In the genomic region with DNA sequence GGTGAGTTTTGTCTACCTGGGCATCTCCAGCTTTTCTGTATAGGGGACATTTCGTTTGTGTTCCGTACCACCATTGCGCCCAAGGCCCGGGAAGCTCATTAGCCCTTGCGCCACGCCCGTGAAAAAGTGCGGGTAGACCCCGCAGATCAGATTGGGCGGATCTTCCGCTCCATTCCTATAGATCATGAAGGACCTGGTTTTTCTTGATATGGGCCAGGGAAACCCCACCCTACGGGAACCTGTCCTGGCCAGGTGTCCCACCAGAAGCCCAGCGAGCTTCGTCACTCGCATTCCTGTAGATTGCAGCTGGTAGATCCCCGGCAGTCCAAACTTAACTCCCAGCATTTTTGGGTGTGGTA, we compare ENCODE assay signal across 9 mouse cellular contexts. TPM values are rescaled to one million over a fixed set of nuclear protein-coding genes. Genes with fewer than 3 reads are reported as not detected.
DNase-seq lines count a peak whose midpoint lies in the region; ATAC-seq and TF ChIP-seq lines count a peak whose summit lies in the region.
"Had no signal": no experiment of that assay in that cellular context is flagged by ENCODE, and none has a peak within 500 bp of the region (broad histone marks: within the 10 kb centered on the region; RNA-seq: fewer than 3 reads in every experiment).

No protein-coding gene starts in this region.

- H3K9me3 ChIP-seq in heart, embryonic 12.5 days (replicated peaks) = no peaks in the 10 kb centered on the region
- no peaks in the 10 kb centered on the region for H3K9me3 ChIP-seq in hindbrain, postnatal 0 days (ENCODE audit: low read length)

- no peak overlapping the region for H3K9ac ChIP-seq in heart, embryonic 12.5 days
- H3K9ac ChIP-seq in hindbrain, postnatal 0 days (replicated peaks; ENCODE audit: low read length) = no peak overlapping the region

- peak overlapping the region; percentile 100; the same call in 1 of the 2 replicates for H3K4me2 ChIP-seq in heart, embryonic 12.5 days
- H3K4me2 ChIP-seq in hindbrain, postnatal 0 days (ENCODE audit: low read depth, low read length) = peak overlapping the region; percentile 98; the same call in 1 of the 2 replicates

- no peak overlapping the region for H3K4me3 ChIP-seq in heart, embryonic 12.5 days
- H3K4me3 ChIP-seq in hindbrain, postnatal 0 days (ENCODE audit: low read length) = no peak overlapping the region
- no peak overlapping the region for H3K4me3 ChIP-seq in left cerebral cortex, adult 2 months

- H3K27ac ChIP-seq in heart, embryonic 12.5 days (ENCODE audit: poor library complexity, severe bottlenecking) = no peak overlapping the region
- H3K27ac ChIP-seq in hindbrain, postnatal 0 days = no peak overlapping the region
- no peak overlapping the region for H3K27ac ChIP-seq in left cerebral cortex, adult 2 months

- H3K4me1 ChIP-seq in heart, embryonic 12.5 days (replicated peaks) = peaks cover 18% of the 10 kb centered on the region
- H3K4me1 ChIP-seq in hindbrain, postnatal 0 days (ENCODE audit: insufficient read depth, low read length) = peaks cover 12% of the 10 kb centered on the region; the same call in 1 of the 2 replicates

- peaks cover 77% of the 10 kb centered on the region for H3K27me3 ChIP-seq in heart, embryonic 12.5 days (replicated peaks)
- H3K27me3 ChIP-seq in hindbrain, postnatal 0 days (ENCODE audit: insufficient read depth, low read length) = peaks cover 34% of the 10 kb centered on the region

- 3% methylated on average over 16 of the region's 16 CpGs for WGBS in heart, embryonic 12.5 days
- 4% methylated on average over 16 of the region's 16 CpGs for WGBS in hindbrain, postnatal 0 days

- no peak for TF ChIP-seq CTCF in hindbrain, postnatal 0 days (IDR thresholded peaks at IDR 0.05; ENCODE audit: low read depth)
- TF ChIP-seq CTCF in left cerebral cortex, adult 2 months (IDR thresholded peaks at IDR 0.05) = no peak

- no peak for ATAC-seq in heart, embryonic 12.5 days (ENCODE audit: insufficient number of reproducible peaks, low FRiP score)
- ATAC-seq in hindbrain, postnatal 0 days = no peak

- intact Hi-C loops in left cerebral cortex, adult 2 months (cut with DNase I) = loop anchor here (5.0 to 10.0 kb wide), 2 partner anchors 383 to 494 kb away; no protein-coding TSS in a partner anchor

- DNase-seq in heart, adult 9 months (ENCODE audit: low spot score in 2 of 2) = no peak
- DNase-seq in thymus, postnatal 14 days = peak; percentile 9
- no peak for DNase-seq in thymus, postnatal 0 days (ENCODE audit: low spot score)
- no peak for DNase-seq in hindbrain, postnatal 0 days (ENCODE audit: low spot score)
- DNase-seq in yolk sac, embryonic 10.5 days (ENCODE audit: low spot score) = peak; percentile 28
- no peak for DNase-seq in left cerebral cortex, adult 2 months (ENCODE audit: extremely low spot score in 1 of 2, low spot score in 2 of 2)
- DNase-seq in lung, postnatal 4 days = no peak
- DNase-seq: right cerebral cortex, postnatal 25 days had no signal

- H3K36me3 ChIP-seq in heart, embryonic 12.5 days = no peaks in the 10 kb centered on the region
- no peaks in the 10 kb centered on the region for H3K36me3 ChIP-seq in hindbrain, postnatal 0 days (ENCODE audit: insufficient read depth, low read length)

RNA-seq across cellular contexts. Expression of a gene that starts 1.1 kb away (rescaled TPM):
- 2.0 and 2.6 TPM in 2 replicates for polyA plus RNA-seq in heart, embryonic 12.5 days (2016; fragmentation: Nextera tagmentation; extraction: Ambion mirVana)
- polyA plus RNA-seq in thymus, postnatal 0 days (2015; fragmentation: Nextera tagmentation; extraction: Ambion mirVana) = 1.6 and 2.6 TPM in 2 replicates
- total RNA-seq in hindbrain, postnatal 0 days (2014; rRNA removed) = 6.8 and 7.2 TPM in 2 replicates
- polyA plus RNA-seq in hindbrain, postnatal 0 days (2015; fragmentation: Nextera tagmentation; extraction: Ambion mirVana) = 5.2 and 6.2 TPM in 2 replicates
- total RNA-seq in left cerebral cortex, adult 2 months (2021) = 1 to 10 TPM; 3.4 to 3.7 TPM

Comparison
In these comparisons a context has a peak if more than half of its experiments do, and no peak if none do; other contexts are left out.
1. DNase-seq: peak in thymus, postnatal 14 days (single experiment) and yolk sac, embryonic 10.5 days (single experiment); none in heart, adult 9 months (0 of 2), thymus, postnatal 0 days (single experiment), hindbrain, postnatal 0 days (single experiment), left cerebral cortex, adult 2 months (0 of 2) and lung, postnatal 4 days (0 of 2).